Mouse (Mus musculus) embryonic fibroblast, embryonic 13.5 days (primary cell): ENCODE results near the gene Wdfy3. TPM values are rescaled to one million over a fixed set of nuclear protein-coding genes. Genes with fewer than 3 reads are reported as not detected.

Experiments used
- H3K27ac ChIP-seq: 2 replicates; pipeline ENCODE4 v1.5.1; 2012; ENCODE audit warnings: low read length, control low read depth, inconsistent platforms; ENCODE audit not compliant: insufficient read depth
- H3K4me1 ChIP-seq: 2 replicates; pipeline ENCODE4 v1.6.1; 2011; ENCODE audit warnings: low read length; ENCODE audit not compliant: control insufficient read depth, insufficient read depth
- H3K4me3 ChIP-seq: 2 replicates; pipeline ENCODE4 v1.5.1; 2011; ENCODE audit warnings: mild to moderate bottlenecking, control low read depth, low read length; ENCODE audit not compliant: insufficient read depth
- CTCF ChIP-seq: IDR thresholded peaks from 2 replicates; pipeline ENCODE4 v1.5.1; 2011; ENCODE audit warnings: mild to moderate bottlenecking, control low read depth, low read length, moderate library complexity, borderline replicate concordance; ENCODE audit not compliant: insufficient read depth
- POLR2A ChIP-seq: IDR thresholded peaks from 2 replicates; pipeline ENCODE4 v1.6.1; 2011; ENCODE audit warnings: low read depth, mild to moderate bottlenecking, control low read depth, low read length, moderate library complexity
- polyA plus RNA-seq: library from polyadenylated mRNA; stranded (reverse); fragments of >200 nt; gene quantifications from 2 replicates; pipeline ENCODE4 v1.2.4, GENCODE M21; 2011; ENCODE audit warnings: low read depth; ENCODE audit not compliant: missing spikeins, insufficient read length

The Wdfy3 gene
- polyA plus RNA-seq, 1 experiment, result 38.5 TPM

GRCm38 (mm10) chr5:102061816-102062215, 7.9 kb downstream of the Wdfy3 start:
- peaks cover 2% of the 10 kb centered on the region; the same call in 1 of the 2 replicates for H3K4me1 ChIP-seq
- no peak overlapping the region for H3K27ac ChIP-seq
- no peak overlapping the region for H3K4me3 ChIP-seq
- no peak for TF ChIP-seq POLR2A
- no peak for TF ChIP-seq CTCF

DNA sequence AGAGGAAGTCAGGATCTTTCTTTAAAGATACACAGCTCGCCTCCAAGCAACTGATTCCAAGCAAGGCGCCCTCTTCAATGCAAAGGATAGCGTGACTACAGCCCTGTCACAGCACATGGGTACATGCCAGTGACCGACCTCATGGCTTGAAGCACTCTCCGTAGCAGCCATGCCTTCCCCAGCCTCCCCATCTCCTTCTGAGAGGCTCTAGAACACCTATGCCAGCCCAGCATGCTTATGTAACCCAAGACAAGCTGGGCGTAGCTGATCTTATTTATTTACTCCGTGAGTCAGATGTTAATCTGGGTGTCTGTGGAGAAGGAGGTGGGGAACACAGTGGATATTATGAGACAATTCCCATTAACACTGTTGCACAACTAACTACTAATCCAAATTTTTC, 13.8 kb downstream of the Wdfy3 start:
- Histone ChIP-seq H3K27ac (no peak overlapping the region), H3K4me1 (peaks cover 15% of the 10 kb centered on the region), H3K4me3 (no peak overlapping the region)
- TF ChIP-seq POLR2A (no peak), CTCF (no peak)

- H3K4me1 ChIP-seq, result peaks cover 15% of the 10 kb centered on the region
- no peak for TF ChIP-seq CTCF
- no peak for TF ChIP-seq POLR2A
- H3K4me3 ChIP-seq, result no peak overlapping the region
- no peak overlapping the region; the same call in 1 of the 2 replicates for H3K27ac ChIP-seq
Measured at GRCm38 (mm10) chr5:102055130-102055641, 14.5 kb downstream of the Wdfy3 start.

GRCm38 (mm10) chr5:102054511-102055093, 15.1 kb downstream of the Wdfy3 start:
- peaks cover 15% of the 10 kb centered on the region for H3K4me1 ChIP-seq
- no peak overlapping the region for H3K27ac ChIP-seq
- no peak overlapping the region for H3K4me3 ChIP-seq
- TF ChIP-seq CTCF (no peak), POLR2A (no peak)

DNA sequence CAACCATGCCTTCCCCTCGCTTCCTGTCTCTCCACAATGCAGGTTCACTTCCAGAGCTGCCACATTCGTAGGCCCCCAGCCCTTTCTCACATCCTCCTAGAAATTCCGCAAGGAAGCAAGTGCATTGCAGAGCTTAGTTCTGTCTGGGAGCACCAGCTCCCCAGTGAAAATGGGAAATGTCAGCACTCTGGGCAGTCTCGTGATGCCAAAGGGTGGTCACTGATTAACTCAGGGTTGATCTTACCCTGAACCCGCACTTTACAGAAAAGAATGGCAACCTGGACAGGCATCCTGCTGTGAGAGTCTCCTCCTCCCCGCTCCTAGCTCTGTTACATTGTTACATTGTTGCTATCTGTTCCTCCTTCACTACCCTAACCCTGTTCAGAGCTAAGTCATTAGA, 16.8 kb downstream of the Wdfy3 start:
- TF ChIP-seq POLR2A (no peak), CTCF (no peak)
- no peak overlapping the region for H3K4me3 ChIP-seq
- H3K4me1 ChIP-seq, result peaks cover 15% of the 10 kb centered on the region
- H3K27ac ChIP-seq, result no peak overlapping the region

DNA sequence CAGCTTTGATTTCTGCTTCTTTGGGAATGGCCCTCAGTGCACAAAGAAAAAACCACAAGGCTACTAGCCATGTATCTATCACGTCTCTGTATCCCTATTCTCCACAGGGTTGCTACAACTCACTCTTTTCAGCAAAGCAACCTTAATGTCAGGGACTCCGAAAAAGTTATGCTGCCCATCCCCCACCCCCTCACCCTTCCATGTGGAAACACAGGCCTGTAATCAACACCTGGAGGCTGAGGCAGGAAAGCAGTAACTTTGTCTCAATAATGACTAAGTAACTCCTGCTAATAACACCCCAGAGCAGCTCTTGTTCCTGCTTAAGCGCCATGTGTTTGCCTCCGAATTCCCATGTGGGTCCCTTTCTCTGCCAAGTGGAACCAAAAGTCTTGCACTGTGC, 17.3 kb downstream of the Wdfy3 start:
- Histone ChIP-seq H3K4me1 (peaks cover 15% of the 10 kb centered on the region), H3K27ac (no peak overlapping the region), H3K4me3 (no peak overlapping the region)
- TF ChIP-seq CTCF (no peak), POLR2A (no peak)

DNA sequence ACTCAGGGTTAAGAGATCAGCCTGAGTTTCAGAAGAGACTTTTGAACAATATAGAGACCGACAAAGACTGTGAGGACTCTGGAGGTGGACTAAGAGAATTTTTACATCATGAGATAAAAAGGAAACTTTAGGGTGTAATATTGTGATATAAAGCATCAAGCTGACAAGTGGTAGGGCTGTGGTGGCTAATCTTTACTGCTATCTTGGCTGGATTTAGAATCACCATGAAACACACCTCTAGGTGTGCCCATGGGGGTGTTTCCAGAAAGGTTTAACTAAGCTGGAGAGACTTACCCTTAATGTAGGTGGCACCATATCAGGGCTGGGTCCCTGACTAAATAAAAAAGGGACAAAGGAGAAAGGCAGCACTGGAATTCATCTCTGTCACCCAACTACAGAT, 19.0 kb downstream of the Wdfy3 start:
- Histone ChIP-seq H3K27ac (no peak overlapping the region), H3K4me3 (no peak overlapping the region), H3K4me1 (peaks cover 12% of the 10 kb centered on the region; the same call in 1 of the 2 replicates)
- TF ChIP-seq POLR2A (no peak), CTCF (no peak)

GRCm38 (mm10) chr5:102048416-102048815, 21.3 kb downstream of the Wdfy3 start:
- H3K27ac ChIP-seq, result no peak overlapping the region
- 0 out of 2 replicates have a peak, but pooled peaks cover 3% of the 10 kb centered on the region for H3K4me1 ChIP-seq
- no peak for TF ChIP-seq CTCF
- no peak for TF ChIP-seq POLR2A
- H3K4me3 ChIP-seq, result no peak overlapping the region

DNA sequence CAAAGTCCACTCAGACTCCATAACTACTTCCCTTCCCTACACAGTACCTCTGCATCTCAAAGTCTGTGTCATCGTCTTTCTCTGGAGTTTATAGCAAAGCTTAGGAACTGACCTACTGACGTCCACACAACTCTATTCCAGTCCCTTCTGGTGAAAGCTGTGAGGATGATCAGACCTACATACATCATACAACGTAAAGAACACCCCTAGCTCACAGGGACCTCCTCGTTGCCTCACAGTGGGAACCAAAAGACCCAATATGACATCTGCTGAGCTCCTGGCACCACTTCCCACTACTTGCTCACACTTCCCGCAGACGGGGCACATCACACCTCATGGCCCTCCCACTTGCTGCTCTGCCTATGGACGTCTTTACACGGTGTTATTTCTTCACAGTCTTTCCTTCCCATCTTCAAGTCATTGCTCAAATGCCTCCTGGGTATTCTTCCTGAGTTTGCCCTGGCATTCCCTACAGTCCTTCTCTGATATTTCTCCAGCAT, 23.1 kb downstream of the Wdfy3 start:
- H3K27ac ChIP-seq, result 0 out of 2 replicates have a peak overlapping the region, but pooled peaks have one; percentile 80

GRCm38 (mm10) chr5:102045636-102046616, 23.8 kb downstream of the Wdfy3 start:
- Histone ChIP-seq H3K4me3 (no peak overlapping the region), H3K4me1 (0 out of 2 replicates have a peak, but pooled peaks cover 3% of the 10 kb centered on the region), H3K27ac (peak overlapping the region; percentile 80)
- TF ChIP-seq CTCF, result no peak
- TF ChIP-seq POLR2A, result no peak

More for the DNA sequence above, 23.1 kb downstream of the Wdfy3 start:
- 0 out of 2 replicates have a peak, but pooled peaks cover 3% of the 10 kb centered on the region for H3K4me1 ChIP-seq
- H3K4me3 ChIP-seq, result no peak overlapping the region
- no peak for TF ChIP-seq CTCF
- TF ChIP-seq POLR2A, result no peak
